In the genomic region with DNA sequence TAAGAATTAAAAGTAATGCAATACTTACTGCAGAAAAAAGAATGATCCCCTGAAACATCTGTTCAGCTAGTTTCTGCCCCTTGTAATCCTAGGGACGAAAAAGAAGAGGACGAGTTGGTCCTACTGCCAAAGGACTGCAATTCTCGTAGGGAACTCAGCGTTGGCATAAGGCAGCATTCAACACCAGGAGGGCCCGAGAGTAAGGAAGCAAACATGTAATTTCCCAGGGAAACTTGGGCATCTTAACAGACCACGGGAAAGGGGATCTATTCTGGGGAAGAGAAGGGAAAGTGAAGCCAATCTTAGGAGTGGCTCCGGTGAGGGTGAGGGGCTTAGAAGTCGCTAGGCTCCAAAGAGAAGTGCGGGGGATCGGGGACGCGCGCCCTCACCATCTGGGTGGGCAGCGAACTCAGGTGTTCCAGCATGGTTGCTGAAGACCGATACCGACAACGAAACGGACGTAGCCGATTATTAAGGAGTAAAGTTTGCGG, we compare ENCODE assay signal across 8 mouse cellular contexts. TPM values are rescaled to one million over a fixed set of nuclear protein-coding genes. Genes with fewer than 3 reads are reported as not detected.
DNase-seq lines count a peak whose midpoint lies in the region; ATAC-seq lines count a peak whose summit lies in the region.

No protein-coding gene starts in this region.

- peak; percentile 17 for ATAC-seq in lung, embryonic 15.5 days (ENCODE audit: borderline replicate concordance, extremely low read depth, low FRiP score, low TSS enrichment)
- ATAC-seq in embryonic facial prominence, embryonic 11.5 days (replicated peaks; ENCODE audit: insufficient number of reproducible peaks, low FRiP score, low TSS enrichment, low read depth) = no peak
- peak; percentile 53 for ATAC-seq in neural tube, embryonic 15.5 days (ENCODE audit: low FRiP score)

- peak overlapping the region; percentile 83 for H3K4me2 ChIP-seq in lung, embryonic 15.5 days
- peak overlapping the region; percentile 78 for H3K4me2 ChIP-seq in embryonic facial prominence, embryonic 11.5 days (ENCODE audit: low read depth, low read length)
- H3K4me2 ChIP-seq in neural tube, embryonic 15.5 days = peak overlapping the region; percentile 71

- H3K27me3 ChIP-seq in lung, embryonic 15.5 days = no peaks in the 10 kb centered on the region
- H3K27me3 ChIP-seq in embryonic facial prominence, embryonic 11.5 days (ENCODE audit: control insufficient read depth, insufficient read depth, low read length) = no peaks in the 10 kb centered on the region
- H3K27me3 ChIP-seq in limb, embryonic 10.5 days (ENCODE audit: low read depth, poor library complexity, severe bottlenecking) = no peaks in the 10 kb centered on the region
- no peaks in the 10 kb centered on the region for H3K27me3 ChIP-seq in neural tube, embryonic 15.5 days (replicated peaks)

- H3K4me3 ChIP-seq in lung, embryonic 15.5 days = peak overlapping the region; percentile 93
- peak overlapping the region; percentile 93 for H3K4me3 ChIP-seq in embryonic facial prominence, embryonic 11.5 days (ENCODE audit: low read depth, low read length)
- H3K4me3 ChIP-seq in limb, embryonic 10.5 days = peak overlapping the region; percentile 98
- H3K4me3 ChIP-seq in neural tube, embryonic 15.5 days (replicated peaks) = peak overlapping the region; percentile 90

- H3K9me3 ChIP-seq in lung, embryonic 15.5 days = no peaks in the 10 kb centered on the region
- H3K9me3 ChIP-seq in embryonic facial prominence, embryonic 11.5 days (replicated peaks; ENCODE audit: control insufficient read depth, low read length) = no peaks in the 10 kb centered on the region
- H3K9me3 ChIP-seq in limb, embryonic 10.5 days (replicated peaks) = no peaks in the 10 kb centered on the region
- H3K9me3 ChIP-seq in neural tube, embryonic 15.5 days (replicated peaks) = no peaks in the 10 kb centered on the region

- WGBS in lung, embryonic 15.5 days = 0% methylated on average over 21 of the region's 21 CpGs
- WGBS in embryonic facial prominence, embryonic 11.5 days = under 1% methylated on average over 21 of the region's 21 CpGs
- under 1% methylated on average over 21 of the region's 21 CpGs for WGBS in limb, embryonic 10.5 days
- WGBS in neural tube, embryonic 15.5 days = 1% methylated on average over 21 of the region's 21 CpGs

- H3K9ac ChIP-seq in lung, embryonic 15.5 days = peak overlapping the region; percentile 85
- H3K9ac ChIP-seq in embryonic facial prominence, embryonic 11.5 days (replicated peaks; ENCODE audit: low read length) = peak overlapping the region; percentile 93
- peak overlapping the region; percentile 87 for H3K9ac ChIP-seq in neural tube, embryonic 15.5 days (replicated peaks)

- no peak for DNase-seq in lung, postnatal 4 days
- no peak for DNase-seq in embryonic facial prominence, embryonic 11.5 days (ENCODE audit: low spot score)
- DNase-seq in limb, embryonic 10.5 days (ENCODE audit: low spot score) = no peak
- no peak for DNase-seq in left cerebral cortex, postnatal 14 days (ENCODE audit: low spot score in 2 of 2)
- no peak for DNase-seq in thymus, postnatal 14 days
- DNase-seq in thymus, postnatal 0 days (ENCODE audit: low spot score) = no peak

- intact Hi-C loops in left cerebral cortex, postnatal 14 days (cut with DNase I) = loop anchor here (2.0 kb wide), 1 partner anchor 18 kb away; a partner anchor contains a TSS

- peak overlapping the region; percentile 94 for H3K27ac ChIP-seq in lung, embryonic 15.5 days
- 0 out of 2 replicates have a peak overlapping the region, but pooled peaks have one; percentile 85 for H3K27ac ChIP-seq in embryonic facial prominence, embryonic 11.5 days (replicated peaks; ENCODE audit: low read depth, low read length)
- H3K27ac ChIP-seq in limb, embryonic 10.5 days = peak overlapping the region; percentile 96
- peak overlapping the region; percentile 92 for H3K27ac ChIP-seq in neural tube, embryonic 15.5 days (replicated peaks)

- H3K36me3 ChIP-seq in lung, embryonic 15.5 days = peaks cover 14% of the 10 kb centered on the region; the same call in 1 of the 2 replicates
- no peaks in the 10 kb centered on the region for H3K36me3 ChIP-seq in embryonic facial prominence, embryonic 11.5 days (replicated peaks; ENCODE audit: control insufficient read depth, insufficient read depth, low read depth, low read length)
- H3K36me3 ChIP-seq in limb, embryonic 10.5 days = peaks cover 33% of the 10 kb centered on the region
- no peaks in the 10 kb centered on the region for H3K36me3 ChIP-seq in neural tube, embryonic 15.5 days

- H3K4me1 ChIP-seq in lung, embryonic 15.5 days = peaks cover 17% of the 10 kb centered on the region
- no peaks in the 10 kb centered on the region for H3K4me1 ChIP-seq in embryonic facial prominence, embryonic 11.5 days (ENCODE audit: control insufficient read depth, insufficient read depth, low read length)
- peaks cover 16% of the 10 kb centered on the region for H3K4me1 ChIP-seq in limb, embryonic 10.5 days
- H3K4me1 ChIP-seq in neural tube, embryonic 15.5 days = peaks cover 23% of the 10 kb centered on the region

RNA-seq across cellular contexts. Expression of a gene that starts 0.3 kb away (rescaled TPM):
- 67.0 and 70.1 TPM in 2 replicates for polyA plus RNA-seq in lung, embryonic 15.5 days (2015; fragmentation: Nextera tagmentation; extraction: Ambion mirVana)
- 59.4 and 59.8 TPM in 2 replicates for polyA plus RNA-seq in embryonic facial prominence, embryonic 11.5 days (2014; fragmentation: Nextera tagmentation; extraction: Ambion mirVana)
- polyA plus RNA-seq in limb, embryonic 10.5 days (2016; fragmentation: Nextera tagmentation; extraction: Ambion mirVana) = 28.4 and 38.2 TPM in 2 replicates
- polyA plus RNA-seq in neural tube, embryonic 15.5 days (2015; fragmentation: Nextera tagmentation; extraction: Ambion mirVana) = 54.4 and 55.9 TPM in 2 replicates
- total RNA-seq in left cerebral cortex, postnatal 14 days (2021) = 10 to 100 TPM; 27.2 to 30.7 TPM
- polyA plus RNA-seq in thymus, postnatal 0 days (2015; fragmentation: Nextera tagmentation; extraction: Ambion mirVana) = 19.2 and 24.7 TPM in 2 replicates

RNA-seq across cellular contexts. Expression of a gene that starts 0.6 kb away (rescaled TPM):
- 399 and 416 TPM in 2 replicates for polyA plus RNA-seq in lung, embryonic 15.5 days (2015; fragmentation: Nextera tagmentation; extraction: Ambion mirVana)
- polyA plus RNA-seq in embryonic facial prominence, embryonic 11.5 days (2014; fragmentation: Nextera tagmentation; extraction: Ambion mirVana) = 293 and 321 TPM in 2 replicates
- polyA plus RNA-seq in limb, embryonic 10.5 days (2016; fragmentation: Nextera tagmentation; extraction: Ambion mirVana) = 259 and 262 TPM in 2 replicates
- 363 and 381 TPM in 2 replicates for polyA plus RNA-seq in neural tube, embryonic 15.5 days (2015; fragmentation: Nextera tagmentation; extraction: Ambion mirVana)
- total RNA-seq in left cerebral cortex, postnatal 14 days (2021) = 100 to 1,000 TPM; 171 to 175 TPM
- polyA plus RNA-seq in thymus, postnatal 0 days (2015; fragmentation: Nextera tagmentation; extraction: Ambion mirVana) = 469 and 501 TPM in 2 replicates

RNA-seq across cellular contexts. Expression of a gene that starts 18.1 kb away (rescaled TPM):
- 131 and 140 TPM in 2 replicates for polyA plus RNA-seq in lung, embryonic 15.5 days (2015; fragmentation: Nextera tagmentation; extraction: Ambion mirVana)
- 123 and 125 TPM in 2 replicates for polyA plus RNA-seq in embryonic facial prominence, embryonic 11.5 days (2014; fragmentation: Nextera tagmentation; extraction: Ambion mirVana)
- 143 and 186 TPM in 2 replicates for polyA plus RNA-seq in limb, embryonic 10.5 days (2016; fragmentation: Nextera tagmentation; extraction: Ambion mirVana)
- 102 and 106 TPM in 2 replicates for polyA plus RNA-seq in neural tube, embryonic 15.5 days (2015; fragmentation: Nextera tagmentation; extraction: Ambion mirVana)
- total RNA-seq in left cerebral cortex, postnatal 14 days (2021) = 10 to 100 TPM; 50.7 to 53.6 TPM
- 103 and 128 TPM in 2 replicates for polyA plus RNA-seq in thymus, postnatal 0 days (2015; fragmentation: Nextera tagmentation; extraction: Ambion mirVana)

RNA-seq across cellular contexts. Expression of a gene that starts 18.1 kb away (rescaled TPM):
- 81.4 and 89.4 TPM in 2 replicates for polyA plus RNA-seq in lung, embryonic 15.5 days (2015; fragmentation: Nextera tagmentation; extraction: Ambion mirVana)
- polyA plus RNA-seq in embryonic facial prominence, embryonic 11.5 days (2014; fragmentation: Nextera tagmentation; extraction: Ambion mirVana) = 113 and 129 TPM in 2 replicates
- polyA plus RNA-seq in limb, embryonic 10.5 days (2016; fragmentation: Nextera tagmentation; extraction: Ambion mirVana) = 135 and 173 TPM in 2 replicates
- polyA plus RNA-seq in neural tube, embryonic 15.5 days (2015; fragmentation: Nextera tagmentation; extraction: Ambion mirVana) = 53.6 and 72.9 TPM in 2 replicates
- 10 to 100 TPM; 44.4 to 45.4 TPM for total RNA-seq in left cerebral cortex, postnatal 14 days (2021)
- 141 and 143 TPM in 2 replicates for polyA plus RNA-seq in thymus, postnatal 0 days (2015; fragmentation: Nextera tagmentation; extraction: Ambion mirVana)

RNA-seq across cellular contexts. Expression of a gene that starts 49.7 kb away (rescaled TPM):
- 12.8 and 13.1 TPM in 2 replicates for polyA plus RNA-seq in lung, embryonic 15.5 days (2015; fragmentation: Nextera tagmentation; extraction: Ambion mirVana)
- polyA plus RNA-seq in embryonic facial prominence, embryonic 11.5 days (2014; fragmentation: Nextera tagmentation; extraction: Ambion mirVana) = 14.0 and 14.6 TPM in 2 replicates
- 19.7 and 19.8 TPM in 2 replicates for polyA plus RNA-seq in limb, embryonic 10.5 days (2016; fragmentation: Nextera tagmentation; extraction: Ambion mirVana)
- polyA plus RNA-seq in neural tube, embryonic 15.5 days (2015; fragmentation: Nextera tagmentation; extraction: Ambion mirVana) = 15.8 and 16.6 TPM in 2 replicates
- total RNA-seq in left cerebral cortex, postnatal 14 days (2021) = 10 to 100 TPM; 14.0 to 14.1 TPM
- polyA plus RNA-seq in thymus, postnatal 0 days (2015; fragmentation: Nextera tagmentation; extraction: Ambion mirVana) = 5.6 and 6.1 TPM in 2 replicates
